Mouse (Mus musculus) cortical plate, adult 2 months (tissue): Measurements from ENCODE around the gene Xylt1.

Experiments
- CTCF ChIP-seq: fragments of 200-500 bp; IDR thresholded peaks from 2 replicates; pipeline ENCODE4 v1.5.1; 2011; ENCODE audit warnings: mild to moderate bottlenecking, control low read depth, low read length; ENCODE audit not compliant: insufficient read depth; ENCODE audit errors: extremely low read depth
- POLR2A ChIP-seq: fragments of 200-500 bp; IDR thresholded peaks from 2 replicates; pipeline ENCODE4 v1.6.1; 2011; ENCODE audit warnings: mild to moderate bottlenecking, low read length, control low read depth; ENCODE audit not compliant: insufficient read depth; ENCODE audit errors: extremely low read depth

GRCm38 (mm10) chr7:117555735-117556134, 175.0 kb downstream of the Xylt1 start:
- no peak for TF ChIP-seq CTCF
- TF ChIP-seq POLR2A, result no peak
